Mouse (Mus musculus) embryonic fibroblast, embryonic 13.5 days (primary cell): ENCODE measurements around the gene Cfap46.

ENCODE experiments used
- CTCF ChIP-seq: IDR thresholded peaks from 2 replicates; pipeline ENCODE4 v1.5.1; 2011; ENCODE audit warnings: mild to moderate bottlenecking, control low read depth, low read length, moderate library complexity, borderline replicate concordance; ENCODE audit not compliant: insufficient read depth
- POLR2A ChIP-seq: IDR thresholded peaks from 2 replicates; pipeline ENCODE4 v1.6.1; 2011; ENCODE audit warnings: low read depth, mild to moderate bottlenecking, control low read depth, low read length, moderate library complexity

- TF ChIP-seq CTCF (no peak), POLR2A (no peak)
These were observed 22.9 kb upstream of the Cfap46 start for GRCm38 (mm10) chr7:139706411-139707120.
